Mouse (Mus musculus) bone marrow macrophage, adult 2 months (primary cell): ENCODE results near the gene Htr1b.

Source experiments
- CTCF ChIP-seq: IDR thresholded peaks from 2 replicates; pipeline ENCODE4 v1.5.1; 2012; ENCODE audit warnings: low read depth, mild to moderate bottlenecking, low read length, moderate library complexity
- POLR2A ChIP-seq: IDR thresholded peaks from 2 replicates; pipeline ENCODE4 v1.6.1; 2012; ENCODE audit warnings: mild to moderate bottlenecking, low read depth, low read length, borderline replicate concordance

- no peak for TF ChIP-seq CTCF
- no peak for TF ChIP-seq POLR2A
Observed at GRCm38 (mm10) chr9:81622873-81623272, 10.8 kb downstream of the Htr1b start.
